Mouse (Mus musculus): ENCODE measurements at regions not wholly inside any gene's neighbourhood (a gene's known extent, or its start where the extent isn't known, plus 50 kb on each side); places are given as distances from the start of the nearest gene placed in this dataset.

DNA sequence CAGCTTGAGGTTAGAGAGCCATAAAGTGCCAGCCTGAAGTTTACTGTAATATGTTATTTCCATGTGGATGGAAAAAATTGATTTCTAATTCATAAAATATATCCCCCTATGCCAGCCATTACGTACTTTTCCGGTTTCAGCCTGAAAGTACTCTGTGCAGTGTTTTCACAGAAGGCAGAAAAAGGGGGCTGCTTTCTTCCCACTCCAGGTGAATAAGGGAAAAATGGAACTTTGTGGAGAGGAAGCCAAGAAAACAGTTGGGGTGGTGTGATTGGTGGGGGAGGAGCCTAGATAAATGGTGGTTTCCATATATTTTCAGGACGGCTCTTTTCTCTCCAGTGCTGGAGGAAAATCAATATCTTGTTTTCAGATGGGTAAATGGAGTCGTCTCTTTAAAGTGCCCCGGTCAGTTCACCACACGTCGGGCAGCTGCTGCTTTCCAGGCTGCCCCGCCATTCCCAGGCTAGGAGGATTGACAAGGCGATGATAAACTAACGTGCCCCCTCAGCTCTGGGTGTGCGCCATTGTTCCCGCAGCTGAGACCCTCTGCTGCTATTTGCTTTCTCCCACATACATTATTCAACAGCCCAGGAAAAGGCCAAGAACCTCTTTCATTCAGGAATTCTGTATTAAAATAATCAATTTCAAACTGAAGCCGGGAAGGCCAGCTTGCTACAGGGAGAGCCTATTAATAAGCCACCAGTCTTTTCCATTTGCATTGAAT, 127.1 kb upstream of the Atp11c start:
- H3K36me3 ChIP-seq, result no peaks in the 10 kb centered on the region
- H3K4me3 ChIP-seq, result peak overlapping the region; percentile 9; the same call in 1 of the 2 replicates
- 28% methylated on average over 13 of the region's 13 CpGs for WGBS
- H3K9me3 ChIP-seq, result no peaks in the 10 kb centered on the region
- no peak overlapping the region for H3K9ac ChIP-seq
- H3K4me2 ChIP-seq, result peak overlapping the region; percentile 33
- ATAC-seq (ENCODE audit: low FRiP score), result peak; percentile 82; the same call in 1 of the 2 replicates
- no peaks in the 10 kb centered on the region for H3K27me3 ChIP-seq
- no peak overlapping the region for H3K27ac ChIP-seq
- peaks cover 9% of the 10 kb centered on the region; the same call in 1 of the 2 replicates for H3K4me1 ChIP-seq (replicated peaks)

- no peak overlapping the region for H3K27ac ChIP-seq
- no peak for ATAC-seq (ENCODE audit: low FRiP score)
- H3K4me2 ChIP-seq, result peak overlapping the region; percentile 41
- H3K36me3 ChIP-seq, result no peaks in the 10 kb centered on the region
- no peaks in the 10 kb centered on the region for H3K27me3 ChIP-seq
- WGBS, result 23% methylated on average over 6 of the region's 6 CpGs
- H3K4me1 ChIP-seq (replicated peaks), result peaks cover 9% of the 10 kb centered on the region; the same call in 1 of the 2 replicates
- no peaks in the 10 kb centered on the region for H3K9me3 ChIP-seq
- H3K4me3 ChIP-seq, result no peak overlapping the region
- no peak overlapping the region for H3K9ac ChIP-seq
Observed at GRCm38 (mm10) chrX:60718794-60719193, 126.3 kb upstream of the Atp11c start.

GRCm38 (mm10) chrX:60718156-60718769, 125.8 kb upstream of the Atp11c start:
- Histone ChIP-seq H3K9ac (no peak overlapping the region), H3K4me1 (replicated peaks) (peaks cover 9% of the 10 kb centered on the region; the same call in 1 of the 2 replicates), H3K4me3 (peak overlapping the region; percentile 13), H3K27ac (no peak overlapping the region), H3K36me3 (no peaks in the 10 kb centered on the region), H3K9me3 (no peaks in the 10 kb centered on the region), H3K27me3 (no peaks in the 10 kb centered on the region), H3K4me2 (peak overlapping the region; percentile 41)
- ATAC-seq (ENCODE audit: low FRiP score), result peak; percentile 33; the same call in 1 of the 2 replicates
- WGBS, result 16% methylated on average over 11 of the region's 11 CpGs

- H3K9ac ChIP-seq, result no peak overlapping the region
- 69% methylated on average over 7 of the region's 7 CpGs for WGBS
- H3K4me3 ChIP-seq, result no peak overlapping the region
Observed at GRCm38 (mm10) chrX:60681036-60681706, 88.7 kb upstream of the Atp11c start.

GRCm38 (mm10) chrX:60644726-60645318, 52.3 kb upstream of the Atp11c start:
- no peak overlapping the region for H3K9ac ChIP-seq
- no peaks in the 10 kb centered on the region for H3K4me1 ChIP-seq (replicated peaks)
- WGBS, result 48% methylated on average over 10 of the region's 10 CpGs
- ATAC-seq (ENCODE audit: low FRiP score), result no peak
- H3K27ac ChIP-seq, result no peak overlapping the region
- H3K36me3 ChIP-seq, result no peaks in the 10 kb centered on the region
- no peak overlapping the region for H3K4me3 ChIP-seq
- no peaks in the 10 kb centered on the region for H3K9me3 ChIP-seq
- H3K27me3 ChIP-seq, result no peaks in the 10 kb centered on the region
- no peak overlapping the region for H3K4me2 ChIP-seq

More at GRCm38 (mm10) chrX:60681036-60681706, 88.7 kb upstream of the Atp11c start:
- Histone ChIP-seq H3K36me3 (no peaks in the 10 kb centered on the region), H3K4me2 (no peak overlapping the region), H3K27ac (no peak overlapping the region), H3K27me3 (no peaks in the 10 kb centered on the region), H3K4me1 (replicated peaks) (no peaks in the 10 kb centered on the region), H3K9me3 (no peaks in the 10 kb centered on the region)
- ATAC-seq (ENCODE audit: low FRiP score), result no peak
